Mouse (Mus musculus) urinary bladder, adult 18-20 months (tissue): ENCODE measurements around the gene Ttll5.

Experiments used
- DNase-seq, 2 experiments: peaks; one replicate each; pipeline ENCODE4 v3.0.0; 2022; ENCODE audit warnings: low spot score in 2 of 2, mixed read lengths in 2 of 2

The Ttll5 gene

GRCm38 (mm10) chr12:85839371-85840000 lies 15.0 kb downstream of the Ttll5 start:
- DNase-seq: no peak

- DNase-seq: peak in 1 of 2 experiments; percentile 31
Observed at GRCm38 (mm10) chr12:85848164-85848958, 23.9 kb downstream of the Ttll5 start.

GRCm38 (mm10) chr12:85850661-85851060 lies 26.2 kb downstream of the Ttll5 start:
- no peak for DNase-seq

- DNase-seq: no peak
Observed at GRCm38 (mm10) chr12:85853836-85854235, 29.4 kb downstream of the Ttll5 start.

GRCm38 (mm10) chr12:85854271-85854670 lies 29.8 kb downstream of the Ttll5 start:
- DNase-seq: no peak

- no peak for DNase-seq
Observed at GRCm38 (mm10) chr12:85857300-85857699, 32.8 kb downstream of the Ttll5 start.

- no peak for DNase-seq
Observed at GRCm38 (mm10) chr12:85859111-85859510, 34.7 kb downstream of the Ttll5 start.

- DNase-seq: peak in 1 of 2 experiments; percentile 25
Observed at GRCm38 (mm10) chr12:85859511-85860189, 35.2 kb downstream of the Ttll5 start.

- peak in 1 of 2 experiments; percentile 2 for DNase-seq
Observed at GRCm38 (mm10) chr12:85862514-85862913, 38.1 kb downstream of the Ttll5 start.

- no peak for DNase-seq
Observed at GRCm38 (mm10) chr12:85865526-85865925, 41.1 kb downstream of the Ttll5 start.

- no peak for DNase-seq
Observed at GRCm38 (mm10) chr12:85866624-85867023, 42.2 kb downstream of the Ttll5 start.

- no peak for DNase-seq
Observed at GRCm38 (mm10) chr12:85867125-85867524, 42.7 kb downstream of the Ttll5 start.

- peak; percentile 22 to 37 for DNase-seq
Observed at GRCm38 (mm10) chr12:85869423-85869822, 45.0 kb downstream of the Ttll5 start.

GRCm38 (mm10) chr12:85879631-85880314 lies 55.3 kb downstream of the Ttll5 start:
- DNase-seq: peak in 1 of 2 experiments; percentile 22

- DNase-seq: no peak
Observed at GRCm38 (mm10) chr12:85885024-85885423, 60.6 kb downstream of the Ttll5 start.

- DNase-seq: no peak
Observed at GRCm38 (mm10) chr12:85890054-85890453, 65.6 kb downstream of the Ttll5 start.

- DNase-seq: no peak
Observed at GRCm38 (mm10) chr12:85903986-85904385, 79.5 kb downstream of the Ttll5 start.

- DNase-seq: no peak
Observed at GRCm38 (mm10) chr12:85905666-85906065, 81.2 kb downstream of the Ttll5 start.

- no peak for DNase-seq
Observed at GRCm38 (mm10) chr12:85907896-85908295, 83.4 kb downstream of the Ttll5 start.

GRCm38 (mm10) chr12:85910811-85911210 lies 86.4 kb downstream of the Ttll5 start:
- no peak for DNase-seq

GRCm38 (mm10) chr12:85912712-85913504 lies 88.4 kb downstream of the Ttll5 start:
- DNase-seq: peak; percentile 8 to 27
